Mouse (Mus musculus) midbrain, embryonic 14.5 days (tissue): ENCODE measurements around the gene Kif26b. TPM values are rescaled to one million over a fixed set of nuclear protein-coding genes. Genes with fewer than 3 reads are reported as not detected.

Experiments
- ATAC-seq: fragments of 200-750 bp; cut with Nextera tagmentation; 2 replicates; pipeline ENCODE4 v1.8.0; 2017; ENCODE audit warnings: moderate number of reproducible peaks, moderate library complexity; ENCODE audit not compliant: low FRiP score, low TSS enrichment
- DNase-seq: peaks from one replicate; pipeline ENCODE4 v3.0.0-alpha.2; 2015
- H3K27ac ChIP-seq: fragments of 300-500 bp; sonication (generic); replicated peaks from 2 replicates; pipeline ENCODE4 v1.5.1; 2014; ENCODE audit warnings: mild to moderate bottlenecking, low read depth, low read length, moderate library complexity
- H3K27me3 ChIP-seq: fragments of 300-500 bp; sonication (generic); 2 replicates; pipeline ENCODE4 v1.6.1; 2014; ENCODE audit warnings: low read length, control low read depth, mixed read lengths; ENCODE audit not compliant: control insufficient read depth, insufficient read depth
- H3K36me3 ChIP-seq: fragments of 300-500 bp; sonication (generic); 2 replicates; pipeline ENCODE4 v1.6.1; 2014; ENCODE audit warnings: low read length, control low read depth; ENCODE audit not compliant: control insufficient read depth, insufficient read depth
- H3K4me1 ChIP-seq: fragments of 300-500 bp; sonication (generic); 2 replicates; pipeline ENCODE4 v1.6.1; 2014; ENCODE audit warnings: mild to moderate bottlenecking, antibody characterized with exemption, low read length, control low read depth; ENCODE audit not compliant: control insufficient read depth, insufficient read depth
- H3K4me2 ChIP-seq: fragments of 300-500 bp; sonication (generic); 2 replicates; pipeline ENCODE4 v1.6.1; 2014; ENCODE audit warnings: mild to moderate bottlenecking, low read length, moderate library complexity
- H3K4me3 ChIP-seq: fragments of 300-500 bp; sonication (generic); replicated peaks from 2 replicates; pipeline ENCODE4 v1.5.1; 2014; ENCODE audit warnings: low read depth, low read length
- H3K9ac ChIP-seq: fragments of 300-500 bp; sonication (generic); replicated peaks from 2 replicates; pipeline ENCODE4 v1.6.1; 2014; ENCODE audit warnings: mild to moderate bottlenecking, low read length, moderate library complexity
- H3K9me3 ChIP-seq: fragments of 300-500 bp; sonication (generic); 2 replicates; pipeline ENCODE4 v1.6.1; 2016; ENCODE audit warnings: low read length, control low read depth, mixed read lengths; ENCODE audit not compliant: control insufficient read depth
- WGBS: fragments of 180-500 bp; shearing (Covaris S2); extraction: QIAGEN DNeasy Blood & Tissue Kit; methylation state at CpG from one replicate; pipeline ENCODE4 v1.1.7; 2014; 5-methylcytosine and 5-hydroxymethylcytosine counted together
- polyA plus RNA-seq: library from polyadenylated mRNA; unstranded; fragments of >200 nt; fragmentation: Nextera tagmentation; extraction: Ambion mirVana; gene quantifications from 2 replicates; pipeline ENCODE4 v1.2.1, GENCODE M21; 2014

Gene Kif26b
- polyA plus RNA-seq, 1 experiment from 2014 or later: 12.8 TPM

DNA sequence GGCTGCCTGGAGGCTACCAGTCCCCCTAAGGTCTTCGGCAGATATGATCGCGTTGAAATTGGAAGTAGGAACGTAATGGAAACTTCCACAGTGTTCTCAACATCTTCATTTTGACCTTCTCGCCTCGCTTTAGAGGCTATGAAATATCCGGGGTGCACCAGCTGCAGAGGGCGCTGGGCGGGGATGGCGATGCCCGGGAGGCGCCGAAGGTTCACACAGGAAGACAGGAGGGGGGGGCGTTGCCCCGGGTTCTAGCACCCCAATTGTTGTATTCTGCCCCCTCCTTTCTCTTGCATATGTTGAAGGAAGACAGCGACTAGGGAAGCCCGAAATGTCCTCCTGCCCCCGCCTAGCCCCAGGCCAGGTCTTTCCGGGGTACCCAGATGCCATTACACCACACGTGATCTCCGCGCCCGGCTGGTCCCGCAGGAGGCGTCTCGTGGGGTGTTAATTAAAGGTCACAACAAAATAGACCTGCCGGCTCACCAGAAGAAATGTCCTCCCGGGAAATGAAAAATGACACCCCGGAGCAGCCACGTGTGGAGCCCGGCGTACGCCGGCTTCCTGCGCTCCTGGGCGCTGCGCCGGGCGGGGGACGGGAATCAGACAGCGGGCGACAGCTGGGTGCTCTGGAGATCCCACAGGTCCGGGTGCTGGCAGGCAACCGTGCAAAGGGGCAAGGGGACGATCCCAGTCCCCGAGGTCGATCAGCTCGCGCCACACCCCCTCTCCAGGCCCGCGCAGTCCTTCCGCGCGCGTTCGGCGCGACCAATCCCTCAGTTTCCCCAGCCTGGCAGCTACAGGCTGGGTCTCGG lies 1.2 kb upstream of the Kif26b start:
- peak overlapping the region; percentile 81 for H3K9ac ChIP-seq
- H3K4me3 ChIP-seq: peak overlapping the region; percentile 69
- DNase-seq: peak; percentile 73
- H3K27ac ChIP-seq: peak overlapping the region; percentile 92
- peaks cover 16% of the 10 kb centered on the region; the same call in 1 of the 2 replicates for H3K4me1 ChIP-seq
- ATAC-seq: peak; percentile 34
- H3K9me3 ChIP-seq: no peaks in the 10 kb centered on the region
- no peaks in the 10 kb centered on the region for H3K36me3 ChIP-seq
- WGBS: under 1% methylated on average over 59 of the region's 59 CpGs
- peak overlapping the region; percentile 99 for H3K4me2 ChIP-seq
- no peaks in the 10 kb centered on the region for H3K27me3 ChIP-seq

DNA sequence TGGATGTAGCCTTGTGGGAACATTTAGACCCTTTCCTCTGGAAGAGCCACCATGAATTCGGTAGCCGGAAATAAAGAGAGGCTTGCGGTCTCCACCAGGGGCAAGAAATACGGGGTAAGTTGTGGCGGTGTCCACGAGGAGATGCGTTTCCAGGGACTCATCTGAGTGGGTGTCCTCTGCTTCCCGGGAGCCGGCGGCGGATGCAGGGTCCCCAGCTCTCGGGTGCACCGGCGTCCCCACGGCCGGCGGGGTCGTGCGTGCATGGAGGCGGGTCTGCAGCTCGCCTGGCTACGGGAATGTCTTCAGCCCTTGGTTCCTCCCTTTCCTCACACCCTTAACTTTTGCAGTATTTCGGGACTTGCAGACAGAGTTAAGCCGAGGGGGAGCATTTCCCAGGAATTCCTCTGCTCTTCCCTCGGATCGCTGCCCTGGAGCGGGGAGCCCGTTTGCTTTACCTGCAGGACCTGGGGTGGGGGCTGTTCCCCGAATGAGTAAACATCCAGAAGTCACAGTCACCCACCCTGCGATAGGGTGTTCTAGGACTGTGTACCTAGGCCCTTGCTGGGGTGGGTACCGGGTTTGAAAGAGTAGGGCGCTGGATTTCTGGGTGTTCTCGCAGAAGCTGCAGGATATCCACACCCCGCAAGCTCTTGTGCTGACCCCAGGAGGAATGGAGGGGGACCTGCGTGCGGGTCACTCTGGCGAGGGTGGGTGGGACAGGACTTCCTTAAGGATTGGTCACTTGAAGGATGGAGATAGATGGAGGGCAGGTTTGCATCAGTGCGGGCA lies 781 bp downstream of the Kif26b start:
- Histone ChIP-seq H3K4me3 (peak overlapping the region; percentile 69), H3K27ac (peak overlapping the region; percentile 92), H3K4me2 (peak overlapping the region; percentile 99), H3K9me3 (no peaks in the 10 kb centered on the region), H3K9ac (peak overlapping the region; percentile 81), H3K4me1 (peaks cover 16% of the 10 kb centered on the region; the same call in 1 of the 2 replicates), H3K36me3 (no peaks in the 10 kb centered on the region), H3K27me3 (no peaks in the 10 kb centered on the region)
- DNase-seq (peak; percentile 57), ATAC-seq (peak; percentile 0)
- WGBS: under 1% methylated on average over 38 of the region's 38 CpGs

DNA sequence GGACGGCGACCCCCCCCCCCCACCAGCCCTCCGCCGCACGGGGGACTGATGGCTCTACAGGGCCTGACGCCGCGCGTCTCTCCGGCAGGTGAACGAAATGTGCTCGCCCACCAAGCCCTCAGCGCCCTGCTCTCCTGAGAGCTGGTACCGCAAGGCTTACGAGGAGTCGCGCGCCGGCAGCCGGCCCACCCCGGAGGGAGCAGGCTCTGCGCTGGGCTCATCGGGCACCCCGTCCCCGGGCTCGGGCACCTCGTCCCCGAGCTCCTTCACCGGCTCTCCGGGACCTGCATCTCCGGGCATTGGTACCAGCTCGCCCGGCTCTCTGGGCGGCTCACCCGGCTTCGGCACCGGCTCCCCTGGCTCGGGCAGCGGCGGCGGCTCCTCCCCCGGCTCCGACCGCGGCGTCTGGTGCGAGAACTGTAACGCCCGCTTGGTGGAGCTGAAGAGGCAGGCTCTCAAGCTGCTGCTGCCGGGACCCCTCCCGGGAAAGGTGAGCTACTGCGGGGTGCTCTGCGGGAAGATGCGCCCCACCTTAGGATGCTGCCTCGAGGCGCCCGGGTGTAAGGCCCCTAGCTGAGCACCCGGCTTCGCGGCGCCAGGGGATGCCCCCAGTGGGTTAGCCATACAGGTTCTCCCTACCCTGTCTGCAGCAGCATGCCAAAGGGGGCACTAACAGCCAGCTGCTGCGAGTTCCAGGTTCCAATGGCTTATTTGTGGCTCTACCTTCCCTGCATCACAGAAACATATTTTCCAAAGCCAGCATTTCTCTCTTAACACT lies 1.6 kb downstream of the Kif26b start:
- DNase-seq (peak; percentile 93), ATAC-seq (peak; percentile 49)
- Histone ChIP-seq H3K27ac (peak overlapping the region; percentile 92), H3K36me3 (no peaks in the 10 kb centered on the region), H3K4me3 (peak overlapping the region; percentile 69), H3K27me3 (no peaks in the 10 kb centered on the region), H3K4me2 (peak overlapping the region; percentile 99), H3K9me3 (no peaks in the 10 kb centered on the region), H3K4me1 (peaks cover 16% of the 10 kb centered on the region; the same call in 1 of the 2 replicates), H3K9ac (peak overlapping the region; percentile 81)
- WGBS: under 1% methylated on average over 59 of the region's 62 CpGs

DNA sequence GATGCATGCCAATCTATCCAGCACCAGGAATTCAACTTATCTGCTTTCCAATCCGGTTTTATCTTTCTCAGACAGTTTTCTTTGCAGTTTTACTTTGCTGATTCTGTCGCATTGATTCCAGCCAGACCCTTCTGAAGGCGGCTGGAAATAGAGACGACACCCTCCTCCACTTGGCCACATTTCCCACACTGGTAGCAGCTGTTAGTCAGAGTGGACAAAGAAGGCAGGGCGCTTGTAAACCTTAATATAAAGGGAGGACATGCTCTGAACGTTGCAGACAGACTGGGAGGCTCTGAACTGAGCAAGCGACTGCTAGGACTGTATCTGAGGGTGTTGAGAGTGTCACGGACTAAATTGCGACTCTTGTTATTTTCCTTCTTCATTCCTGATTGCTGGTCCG lies 11.3 kb downstream of the Kif26b start:
- WGBS: 63% methylated on average over 10 of the region's 10 CpGs
- H3K27me3 ChIP-seq: no peaks in the 10 kb centered on the region
- H3K36me3 ChIP-seq: no peaks in the 10 kb centered on the region
- no peak for ATAC-seq
- no peak overlapping the region for H3K4me2 ChIP-seq
- no peaks in the 10 kb centered on the region for H3K9me3 ChIP-seq
- H3K4me3 ChIP-seq: no peak overlapping the region
- no peak overlapping the region for H3K27ac ChIP-seq
- H3K4me1 ChIP-seq: no peaks in the 10 kb centered on the region
- no peak for DNase-seq
- H3K9ac ChIP-seq: no peak overlapping the region

DNA sequence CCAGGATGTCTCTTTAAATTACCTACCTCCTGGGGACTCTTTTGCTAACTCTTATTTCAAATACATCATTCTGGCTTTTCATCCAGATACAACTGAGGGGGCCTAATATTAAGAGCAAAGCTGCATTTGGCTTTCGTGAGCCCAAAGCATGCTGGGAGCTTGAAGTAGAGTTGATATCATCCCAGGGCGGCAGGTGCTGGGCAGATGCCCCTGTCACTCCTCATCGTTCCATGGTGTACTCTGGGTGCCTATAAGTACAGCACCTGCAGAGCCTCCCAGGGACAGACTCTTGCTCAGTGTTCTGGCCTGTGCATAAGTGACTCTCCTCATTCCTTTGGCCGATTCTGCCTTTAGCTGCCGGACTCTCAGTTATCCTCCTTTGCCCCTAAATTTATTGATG lies 13.5 kb downstream of the Kif26b start:
- H3K4me2 ChIP-seq: no peak overlapping the region
- DNase-seq: no peak
- H3K4me3 ChIP-seq: no peak overlapping the region
- H3K4me1 ChIP-seq: no peaks in the 10 kb centered on the region
- no peak overlapping the region for H3K9ac ChIP-seq
- H3K27ac ChIP-seq: no peak overlapping the region
- no peaks in the 10 kb centered on the region for H3K27me3 ChIP-seq
- ATAC-seq: no peak
- no peaks in the 10 kb centered on the region for H3K9me3 ChIP-seq
- H3K36me3 ChIP-seq: no peaks in the 10 kb centered on the region
- 88% methylated on average over 5 of the region's 5 CpGs for WGBS

DNA sequence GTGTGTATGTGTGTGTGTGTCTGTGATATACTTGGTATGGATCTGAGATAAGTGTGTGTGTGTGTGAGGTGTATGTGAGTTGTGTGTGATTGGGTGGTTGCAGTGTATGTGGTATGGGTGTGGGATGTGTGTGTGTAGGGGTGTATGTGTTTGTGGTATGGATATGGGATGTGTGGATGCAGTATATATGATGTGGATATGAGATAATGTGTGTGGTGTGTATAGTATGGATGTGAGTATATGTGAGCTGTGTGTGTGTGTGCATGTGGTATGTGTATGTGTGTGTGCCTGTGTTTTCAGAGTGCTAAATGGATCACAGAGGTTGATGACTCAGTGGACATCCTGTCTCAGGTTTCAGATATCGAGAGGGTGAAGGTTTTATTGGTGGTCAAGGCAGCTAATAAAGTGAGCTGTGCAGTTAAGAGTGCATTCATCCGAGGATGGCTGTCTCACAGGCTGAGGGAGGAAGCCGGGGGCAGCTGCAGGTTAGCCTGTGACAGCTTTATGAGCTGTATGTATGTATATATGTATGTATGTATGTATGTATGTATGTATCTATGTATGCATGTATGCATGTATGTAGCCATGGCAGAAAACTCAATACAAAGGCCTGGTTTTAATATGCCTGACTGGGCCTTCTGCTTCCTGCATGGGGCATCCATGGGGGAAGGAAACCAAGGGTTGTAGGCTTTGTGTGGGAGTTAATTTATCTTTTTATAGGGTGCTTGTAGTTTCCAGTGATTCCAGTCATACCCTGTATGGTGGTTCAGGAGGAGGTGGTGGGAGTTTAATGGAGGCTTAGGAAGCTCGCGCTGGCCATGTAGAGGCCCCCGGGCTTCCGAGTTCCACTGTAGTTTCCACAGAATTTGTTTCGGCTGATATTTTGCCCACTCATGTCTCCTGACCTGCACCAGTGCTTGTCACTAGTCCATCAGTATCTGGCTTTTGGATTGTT lies 14.3 kb downstream of the Kif26b start:
- ATAC-seq (no peak), DNase-seq (no peak)
- no peaks in the 10 kb centered on the region for H3K36me3 ChIP-seq
- no peak overlapping the region for H3K9ac ChIP-seq
- H3K4me1 ChIP-seq: no peaks in the 10 kb centered on the region
- whole genome bisulfite sequencing: 88% methylated on average over 8 of the region's 8 CpGs
- no peaks in the 10 kb centered on the region for H3K9me3 ChIP-seq
- H3K27me3 ChIP-seq: no peaks in the 10 kb centered on the region
- no peak overlapping the region for H3K4me3 ChIP-seq
- H3K27ac ChIP-seq: no peak overlapping the region
- H3K4me2 ChIP-seq: no peak overlapping the region

DNA sequence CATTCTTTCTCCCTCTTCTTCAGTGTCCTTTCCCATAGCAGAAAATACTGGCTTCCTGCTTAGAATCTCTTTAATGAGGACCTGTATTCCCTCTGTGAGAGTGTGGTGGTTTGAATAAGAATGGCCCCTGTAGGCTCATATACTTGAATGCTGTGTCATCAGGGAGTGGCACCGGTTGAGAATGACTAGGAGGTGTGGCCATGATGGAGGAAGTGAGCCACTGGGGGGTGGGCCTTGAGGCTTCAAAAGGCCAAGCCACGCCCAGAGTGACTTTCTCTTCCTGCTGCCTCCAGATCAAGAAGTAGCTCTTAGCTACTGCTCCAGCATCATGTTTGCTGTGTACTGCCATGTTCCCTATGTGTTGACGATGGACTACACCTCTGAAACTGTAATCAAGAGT lies 15.7 kb downstream of the Kif26b start:
- no peak overlapping the region for H3K4me3 ChIP-seq
- no peak overlapping the region for H3K4me2 ChIP-seq
- no peaks in the 10 kb centered on the region for H3K36me3 ChIP-seq
- H3K27me3 ChIP-seq: no peaks in the 10 kb centered on the region
- ATAC-seq (no peak), DNase-seq (no peak)
- H3K27ac ChIP-seq: no peak overlapping the region
- no peaks in the 10 kb centered on the region for H3K9me3 ChIP-seq
- no peak overlapping the region for H3K9ac ChIP-seq
- H3K4me1 ChIP-seq: no peaks in the 10 kb centered on the region
- 81% methylated on average over 3 of the region's 3 CpGs for WGBS
